Mouse (Mus musculus): Measurements from ENCODE around the gene Dchs1. TPM values are rescaled to one million over a fixed set of nuclear protein-coding genes. Genes with fewer than 3 reads are reported as not detected.
A peak's percentile ranks its signal among the peaks of the same experiment; 100 is the strongest.
"Not testable (repeated sequence)": the region's sequence is repeated elsewhere in the genome, so short reads cannot be mapped to it uniquely, and the experiment has no call there.

Dchs1 gene
- total RNA-seq, 2 experiments from 2014 or later: 8.6 to 11.5 TPM

GRCm38 (mm10) chr7:105747776-105748175 lies 39.7 kb downstream of the Dchs1 start:
- no peak for DNase-seq (ENCODE audit: low spot score in 2 of 2)
- intact Hi-C loops (cut with DNase I): no loop called here

GRCm38 (mm10) chr7:105743926-105744590 lies 43.4 kb downstream of the Dchs1 start, which contains the start of gene Taf10:
Taf10 (minus strand) TSS chr7:105744361.
- intact Hi-C loops (cut with DNase I): loop anchor here (2.0 to 5.0 kb wide), 2 partner anchors 67 to 187 kb away; partner anchors contain the start of gene Mrpl17
- DNase-seq (ENCODE audit: low spot score in 2 of 2): peak; percentile 87 to 88

- intact Hi-C loops (cut with DNase I): loop anchor here (5.0 kb wide), 1 partner anchor 186 kb away; no protein-coding TSS in a partner anchor
- DNase-seq (ENCODE audit: low spot score in 2 of 2): not testable (repeated sequence)
These were observed 44.1 kb downstream of the Dchs1 start for GRCm38 (mm10) chr7:105743246-105743925.

GRCm38 (mm10) chr7:105742539-105743215 lies 44.8 kb downstream of the Dchs1 start:
- intact Hi-C loops (cut with DNase I): loop anchor here (5.0 kb wide), 1 partner anchor 185 kb away; no protein-coding TSS in a partner anchor
- DNase-seq (ENCODE audit: low spot score in 2 of 2): not testable (repeated sequence)

- no peak for DNase-seq (ENCODE audit: low spot score in 2 of 2)
- intact Hi-C loops (cut with DNase I): loop anchor here (5.0 kb wide), 1 partner anchor 185 kb away; no protein-coding TSS in a partner anchor
These were observed 45.5 kb downstream of the Dchs1 start for GRCm38 (mm10) chr7:105741978-105742377.

GRCm38 (mm10) chr7:105740851-105741250 lies 46.6 kb downstream of the Dchs1 start:
- intact Hi-C loops (cut with DNase I): loop anchor here (5.0 kb wide), 1 partner anchor 184 kb away; no protein-coding TSS in a partner anchor

GRCm38 (mm10) chr7:105740089-105740795 lies 47.2 kb downstream of the Dchs1 start:
- no peak for DNase-seq (ENCODE audit: low spot score in 2 of 2)
- intact Hi-C loops (cut with DNase I): loop anchor here (5.0 kb wide), 1 partner anchor 183 kb away; no protein-coding TSS in a partner anchor

More at GRCm38 (mm10) chr7:105740851-105741250, 46.6 kb downstream of the Dchs1 start:
- DNase-seq (ENCODE audit: low spot score in 2 of 2): no peak

- intact Hi-C loops (cut with DNase I): loop anchor here (5.0 kb wide), 1 partner anchor 107 kb away; the partner anchor contains the start of gene Trim3
- no peak for DNase-seq (ENCODE audit: low spot score in 2 of 2)
These were observed 48.5 kb downstream of the Dchs1 start for GRCm38 (mm10) chr7:105738948-105739347.

GRCm38 (mm10) chr7:105738286-105738685 lies 49.2 kb downstream of the Dchs1 start:
- no peak for DNase-seq (ENCODE audit: low spot score in 2 of 2)
- intact Hi-C loops (cut with DNase I): loop anchor here (5.0 kb wide), 1 partner anchor 106 kb away; the partner anchor contains the start of gene Trim3

GRCm38 (mm10) chr7:105737648-105738047 lies 49.8 kb downstream of the Dchs1 start:
- intact Hi-C loops (cut with DNase I): loop anchor here (5.0 kb wide), 1 partner anchor 105 kb away; the partner anchor contains the start of gene Trim3
- DNase-seq (ENCODE audit: low spot score in 2 of 2): no peak

GRCm38 (mm10) chr7:105736911-105737521 lies 50.4 kb downstream of the Dchs1 start, which contains the start of gene Rrp8:
Rrp8 (minus strand) TSS chr7:105737385.
- DNase-seq (ENCODE audit: low spot score in 2 of 2): peak; percentile 29 to 36
- intact Hi-C loops (cut with DNase I): loop anchor here (1.0 to 5.0 kb wide), 2 partner anchors 74 to 105 kb away; partner anchors contain the start of genes Mrpl17 and Trim3

- peak; percentile 91 to 94 for DNase-seq (ENCODE audit: low spot score in 2 of 2)
- intact Hi-C loops (cut with DNase I): loop anchor here (1.0 to 5.0 kb wide), 2 partner anchors 75 to 104 kb away; partner anchors contain the start of genes Mrpl17 and Trim3
These were observed 51.1 kb downstream of the Dchs1 start, which contains the start of gene Ilk for GRCm38 (mm10) chr7:105736264-105736901. Ilk (plus strand) TSS chr7:105736592.

GRCm38 (mm10) chr7:105735464-105735863 lies 52.0 kb downstream of the Dchs1 start:
- intact Hi-C loops (cut with DNase I): loop anchor here (5.0 kb wide), 1 partner anchor 103 kb away; the partner anchor contains the start of gene Trim3
- not testable (repeated sequence) for DNase-seq (ENCODE audit: low spot score in 2 of 2)

GRCm38 (mm10) chr7:105734826-105735225 lies 52.6 kb downstream of the Dchs1 start:
- intact Hi-C loops (cut with DNase I): loop anchor here (5.0 kb wide), 1 partner anchor 103 kb away; the partner anchor contains the start of gene Trim3
- DNase-seq (ENCODE audit: low spot score in 2 of 2): no peak

GRCm38 (mm10) chr7:105733836-105734235 lies 53.6 kb downstream of the Dchs1 start:
- intact Hi-C loops (cut with DNase I): no loop called here
- DNase-seq (ENCODE audit: low spot score in 2 of 2): no peak

GRCm38 (mm10) chr7:105728701-105729428 lies 58.6 kb downstream of the Dchs1 start:
- no peak for DNase-seq (ENCODE audit: low spot score in 2 of 2)
- intact Hi-C loops (cut with DNase I): no loop called here

GRCm38 (mm10) chr7:105726980-105727325 lies 60.5 kb downstream of the Dchs1 start:
- intact Hi-C loops (cut with DNase I): loop anchor here (1.0 kb wide), 1 partner anchor 89 kb away; no protein-coding TSS in a partner anchor
- no peak for DNase-seq (ENCODE audit: low spot score in 2 of 2)
